8 mouse cellular contexts compared by ENCODE assay signal in genomic region chr10:81559163-81559626, GRCm38 (mm10). TPM values are rescaled to one million over a fixed set of nuclear protein-coding genes. Genes with fewer than 3 reads are reported as not detected.
DNase-seq lines count a peak whose midpoint lies in the region; ATAC-seq and TF ChIP-seq lines count a peak whose summit lies in the region.

Gene Aes (plus strand): TSS chr10:81559488.

- ATAC-seq in cerebellum, adult (ENCODE audit: insufficient number of reproducible peaks, low FRiP score, low TSS enrichment): peak; percentile 46; the same call in 1 of the 2 replicates
- ATAC-seq in forebrain, embryonic 16.5 days: peak; percentile 77
- peak; percentile 71 for ATAC-seq in lung, embryonic 16.5 days (ENCODE audit: low read depth)

- H3K4me2 ChIP-seq in forebrain, embryonic 16.5 days (ENCODE audit: low read length): peak within 1 kb of the TSS; percentile 89
- H3K4me2 ChIP-seq in lung, embryonic 16.5 days (ENCODE audit: low read depth, low read length): peak within 1 kb of the TSS; percentile 99

- H3K9ac ChIP-seq in ES-E14 (ENCODE audit: insufficient read depth, low read depth, low read length, poor library complexity, severe bottlenecking): peak within 1 kb of the TSS; percentile 81
- H3K9ac ChIP-seq in forebrain, embryonic 16.5 days (replicated peaks; ENCODE audit: low read depth, low read length): peak within 1 kb of the TSS; percentile 99
- H3K9ac ChIP-seq in lung, embryonic 16.5 days (ENCODE audit: low read length): peak within 1 kb of the TSS; percentile 100

- DNase-seq in ES-E14 (ENCODE audit: low read depth, low spot score): no peak
- DNase-seq in heart, postnatal 36 days: peak; percentile 86
- DNase-seq in layer of hippocampus, adult 2 months (ENCODE audit: low spot score in 2 of 2): peak in 1 of 2 experiments; percentile 70
- DNase-seq in ovary, postnatal 36 days (ENCODE audit: low spot score): peak; percentile 90
- peak; percentile 92 for DNase-seq in thymus, postnatal 4 days

- H3K36me3 ChIP-seq in ES-E14 (ENCODE audit: control insufficient read depth, insufficient read depth, low read length, poor library complexity, severe bottlenecking): no peaks in the 10 kb centered on the region
- no peaks in the 10 kb centered on the region; the same call in 1 of the 2 replicates for H3K36me3 ChIP-seq in forebrain, embryonic 16.5 days (ENCODE audit: control insufficient read depth, insufficient read depth)
- 0 out of 2 replicates have a peak, but pooled peaks cover 2% of the 10 kb centered on the region for H3K36me3 ChIP-seq in lung, embryonic 16.5 days (ENCODE audit: control insufficient read depth, insufficient read depth, low read length)

- peak within 1 kb of the TSS; percentile 84 to 85 for H3K4me3 ChIP-seq in ES-E14 (ENCODE audit: insufficient read depth in 1 of 2, low read depth in 1 of 2, low read length in 2 of 2, poor library complexity in 1 of 2, severe bottlenecking in 1 of 2)
- peak within 1 kb of the TSS; percentile 89 for H3K4me3 ChIP-seq in forebrain, embryonic 16.5 days (replicated peaks; ENCODE audit: low read length)
- peak within 1 kb of the TSS; percentile 82 for H3K4me3 ChIP-seq in layer of hippocampus, adult 2 months
- peak within 1 kb of the TSS; percentile 93 for H3K4me3 ChIP-seq in lung, embryonic 16.5 days (ENCODE audit: low read length)

- peak within 1 kb of the TSS; percentile 42; the same call in 1 of the 2 replicates for H3K27ac ChIP-seq in ES-E14 (ENCODE audit: insufficient read depth, low read depth, low read length, poor library complexity, severe bottlenecking)
- H3K27ac ChIP-seq in forebrain, embryonic 16.5 days (ENCODE audit: low read length): peak within 1 kb of the TSS; percentile 86
- peak within 1 kb of the TSS; percentile 99 for H3K27ac ChIP-seq in layer of hippocampus, adult 2 months
- H3K27ac ChIP-seq in lung, embryonic 16.5 days (ENCODE audit: low read length): peak within 1 kb of the TSS; percentile 94

- H3K9me3 ChIP-seq in ES-E14 (ENCODE audit: control insufficient read depth, insufficient read depth, low read depth, low read length): no peaks in the 10 kb centered on the region
- H3K9me3 ChIP-seq in forebrain, embryonic 16.5 days (ENCODE audit: control insufficient read depth, low read length): no peaks in the 10 kb centered on the region
- no peaks in the 10 kb centered on the region for H3K9me3 ChIP-seq in lung, embryonic 16.5 days (ENCODE audit: control insufficient read depth, low read length)

- H3K4me1 ChIP-seq in ES-E14 (ENCODE audit: control insufficient read depth in 2 of 2, insufficient read depth in 2 of 2, low read length in 2 of 2, poor library complexity in 1 of 2): peaks cover 10 to 28% of the 10 kb centered on the region in 2 experiments; a peak in 3 of 4 replicates
- H3K4me1 ChIP-seq in forebrain, embryonic 16.5 days (replicated peaks; ENCODE audit: control insufficient read depth, insufficient read depth, low read length): peaks cover 42% of the 10 kb centered on the region
- peaks cover 34% of the 10 kb centered on the region for H3K4me1 ChIP-seq in lung, embryonic 16.5 days (replicated peaks; ENCODE audit: control insufficient read depth, insufficient read depth, low read length)

- TF ChIP-seq CTCF in layer of hippocampus, adult 2 months (conservative IDR thresholded peaks at IDR 0.05): no peak

- no peaks in the 10 kb centered on the region for H3K27me3 ChIP-seq in forebrain, embryonic 16.5 days (replicated peaks; ENCODE audit: control insufficient read depth, insufficient read depth, low read length)
- H3K27me3 ChIP-seq in lung, embryonic 16.5 days (ENCODE audit: control insufficient read depth, insufficient read depth, low read depth, low read length): no peaks in the 10 kb centered on the region

- intact Hi-C loops in heart, postnatal 36 days (cut with DNase I): no loop called here

- in situ Hi-C loops in ES-E14 (cut with MboI; ENCODE audit: low sequenced_read_pairs in 2 of 2, unreplicated experiment in 2 of 2): no loop called here

- WGBS in forebrain, embryonic 16.5 days: 2% methylated on average over 11 of the region's 53 CpGs
- under 1% methylated on average over 19 of the region's 53 CpGs for WGBS in lung, embryonic 16.5 days

TF ChIP-seq in ES-E14, 5 proteins besides CTCF, POLR2A, EP300 and RAD21:
- TF ChIP-seq CHD2 (IDR thresholded peaks at IDR 0.05; ENCODE audit: low read depth, low read length) (no peak), MAFK (IDR thresholded peaks at IDR 0.05; ENCODE audit: insufficient read depth, low read depth, low read length) (no peak), ZC3H11A (IDR thresholded peaks at IDR 0.05; ENCODE audit: borderline replicate concordance, low read depth, low read length) (no peak), HCFC1 (IDR thresholded peaks at IDR 0.05; ENCODE audit: borderline replicate concordance, insufficient read depth, low read length) (no peak), ZNF384 (IDR thresholded peaks at IDR 0.05; ENCODE audit: low read depth, low read length) (no peak)

RNA-seq across cellular contexts. Expression of gene Aes, which starts in this region (rescaled TPM):
- 102 and 145 TPM in 2 replicates for total RNA-seq in ES-E14 (2012; rRNA removed)
- polyA plus RNA-seq in forebrain, embryonic 16.5 days (2015; fragmentation: Nextera tagmentation; extraction: Ambion mirVana): 632 and 683 TPM in 2 replicates
- 1,000 to 10,000 TPM in 1 of 2 experiments, 100 to 1,000 TPM in 1; 977 to 1,076 TPM for total RNA-seq in heart, postnatal 36 days (2021)
- total RNA-seq in layer of hippocampus, adult 2 months (2021): 100 to 1,000 TPM; 702 to 736 TPM
- 377 and 416 TPM in 2 replicates for polyA plus RNA-seq in lung, embryonic 16.5 days (2015; fragmentation: Nextera tagmentation; extraction: Ambion mirVana)

Comparison
In these comparisons a context has a peak if more than half of its experiments do, and no peak if none do; other contexts are left out.
1. H3K27ac ChIP-seq: peak in every context shown above with its lines; median percentile 99 in layer of hippocampus, adult 2 months; 94 in lung, embryonic 16.5 days; 86 in forebrain, embryonic 16.5 days; 42 in ES-E14.